Mouse (Mus musculus) C2C12 (cell line): Measurements from ENCODE around the gene Prkab1. TPM values are rescaled to one million over a fixed set of nuclear protein-coding genes. Genes with fewer than 3 reads are reported as not detected.

Experiments used
- H3K27me3 ChIP-seq: one replicate; pipeline ENCODE4 v1.6.1; 2011; ENCODE audit not compliant: control insufficient read depth, insufficient read depth, insufficient read length
- H3K36me3 ChIP-seq: one replicate; pipeline ENCODE4 v1.6.1; 2011; ENCODE audit not compliant: control insufficient read depth, insufficient read depth
- H3K4me3 ChIP-seq: one replicate; pipeline ENCODE4 v1.5.1; 2011; ENCODE audit warnings: mild to moderate bottlenecking, control low read depth; ENCODE audit not compliant: poor library complexity, insufficient read depth, severe bottlenecking
- H3K79me2 ChIP-seq: one replicate; pipeline ENCODE4 v1.6.1; 2011; ENCODE audit not compliant: control insufficient read depth, insufficient read depth
- H3K79me3 ChIP-seq: one replicate; pipeline ENCODE4 v1.6.1; 2011; ENCODE audit warnings: low read depth, control low read depth
- H3ac ChIP-seq: one replicate; pipeline ENCODE3; 2011; ENCODE audit warnings: low read depth; ENCODE audit not compliant: control insufficient read depth, insufficient read length
- CEBPB ChIP-seq: IDR thresholded peaks from one replicate; pipeline ENCODE4 v1.6.1; 2011; ENCODE audit warnings: low read depth, mild to moderate bottlenecking, control low read depth, moderate library complexity
- CTCF ChIP-seq: IDR thresholded peaks from one replicate; pipeline ENCODE4 v1.5.1; 2011; ENCODE audit not compliant: control insufficient read depth, insufficient read depth, insufficient read length
- FOSL1 ChIP-seq: IDR thresholded peaks from one replicate; pipeline ENCODE4 v1.8.0; 2011; ENCODE audit warnings: mild to moderate bottlenecking, low read length; ENCODE audit not compliant: poor library complexity, insufficient read depth, severe bottlenecking
- MAX ChIP-seq: IDR thresholded peaks from one replicate; pipeline ENCODE4 v1.6.1; 2011; ENCODE audit warnings: mild to moderate bottlenecking, control low read depth
- MYOD1 ChIP-seq: IDR thresholded peaks from one replicate; pipeline ENCODE4 v1.6.1; 2011; ENCODE audit warnings: low read depth; ENCODE audit not compliant: control insufficient read depth, insufficient read length
- MYOG ChIP-seq: IDR thresholded peaks from one replicate; pipeline ENCODE4 v1.6.1; 2011; ENCODE audit not compliant: control insufficient read depth, insufficient read length; ENCODE audit errors: extremely low read depth
- USF1 ChIP-seq: IDR thresholded peaks from one replicate; pipeline ENCODE4 v1.6.1; 2011; ENCODE audit warnings: low read depth, mild to moderate bottlenecking, control low read depth, moderate library complexity
- polyA plus RNA-seq: library from polyadenylated mRNA; unstranded; fragments of >200 nt; fragmentation: generic; extraction: Trizol; gene quantifications from one replicate; pipeline ENCODE4 v1.2.1, GENCODE M21; 2012; ENCODE audit warnings: missing spikeins

Gene Prkab1
- polyA plus RNA-seq, 1 experiment: 48.6 TPM

DNA sequence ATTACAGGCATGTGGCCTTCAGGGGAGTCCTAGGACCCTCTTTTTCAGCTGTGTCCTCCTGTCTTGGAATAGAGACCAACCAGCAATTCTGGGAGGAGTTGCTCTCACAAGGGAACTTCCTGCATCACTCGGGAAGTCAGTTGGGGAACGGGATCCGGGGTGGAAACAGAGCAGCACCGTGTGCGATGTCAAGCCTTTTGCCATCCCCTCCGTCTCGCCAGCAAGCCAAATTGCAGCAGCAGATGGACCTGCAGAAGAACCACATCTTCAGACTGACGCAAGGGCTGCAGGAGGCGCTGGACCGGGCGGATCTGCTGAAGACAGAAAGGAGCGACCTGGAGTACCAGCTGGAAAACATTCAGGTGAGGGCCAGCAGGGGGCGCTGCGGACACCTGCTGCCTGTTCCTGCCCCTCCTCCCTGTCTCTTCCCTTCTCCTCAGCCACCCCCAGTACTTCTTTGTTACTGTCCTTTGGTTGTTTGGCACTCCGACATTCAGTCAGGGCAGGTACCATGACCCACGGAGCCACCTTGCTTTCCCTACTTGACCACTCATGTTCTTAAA is 45.1 kb downstream of the Prkab1 start:
- H3K79me2 ChIP-seq: no peaks in the 10 kb centered on the region
- H3K36me3 ChIP-seq: peaks cover 45% of the 10 kb centered on the region
- TF ChIP-seq FOSL1 (no peak), CEBPB (no peak), CTCF (peak; percentile 58), MAX (no peak), MYOG (no peak)
- H3K27me3 ChIP-seq: no peaks in the 10 kb centered on the region
- H3K4me3 ChIP-seq: no peak overlapping the region
- H3ac ChIP-seq: no peak overlapping the region
- no peaks in the 10 kb centered on the region for H3K79me3 ChIP-seq

DNA sequence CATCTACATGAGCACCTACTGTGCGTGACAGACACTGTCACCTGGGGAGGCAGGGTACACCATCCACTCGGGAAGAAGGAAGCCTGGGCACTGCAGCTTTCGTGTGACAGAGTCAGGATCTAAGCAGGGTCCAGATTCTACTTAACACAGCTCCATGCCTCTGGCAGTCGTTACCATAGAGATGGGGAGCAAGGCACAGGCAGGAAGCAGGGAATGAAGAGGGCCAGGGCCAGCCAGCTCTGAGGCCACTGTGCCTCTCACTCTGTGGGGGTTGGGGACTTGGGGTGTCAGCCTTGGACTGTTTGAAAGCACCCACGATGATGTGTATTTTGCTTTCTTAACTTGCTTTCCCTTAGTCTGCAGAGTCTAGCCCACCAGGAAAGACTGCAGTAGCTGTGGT is 46.1 kb downstream of the Prkab1 start:
- Histone ChIP-seq H3K36me3 (peaks cover 38% of the 10 kb centered on the region), H3K79me3 (no peaks in the 10 kb centered on the region), H3K27me3 (no peaks in the 10 kb centered on the region), H3K79me2 (no peaks in the 10 kb centered on the region), H3ac (no peak overlapping the region), H3K4me3 (no peak overlapping the region)
- TF ChIP-seq CEBPB: no peak
- TF ChIP-seq CTCF: no peak
- TF ChIP-seq MAX: no peak
- TF ChIP-seq FOSL1: no peak
- TF ChIP-seq MYOG: no peak
- no peak for TF ChIP-seq USF1
- no peak for TF ChIP-seq MYOD1

GRCm38 (mm10) chr5:115977757-115978156 is 46.6 kb downstream of the Prkab1 start:
- Histone ChIP-seq H3K79me3 (no peaks in the 10 kb centered on the region), H3K27me3 (no peaks in the 10 kb centered on the region), H3K36me3 (peaks cover 39% of the 10 kb centered on the region), H3ac (no peak overlapping the region), H3K4me3 (no peak overlapping the region), H3K79me2 (no peaks in the 10 kb centered on the region)
- TF ChIP-seq FOSL1: no peak
- TF ChIP-seq MYOD1: no peak
- TF ChIP-seq USF1: no peak

DNA sequence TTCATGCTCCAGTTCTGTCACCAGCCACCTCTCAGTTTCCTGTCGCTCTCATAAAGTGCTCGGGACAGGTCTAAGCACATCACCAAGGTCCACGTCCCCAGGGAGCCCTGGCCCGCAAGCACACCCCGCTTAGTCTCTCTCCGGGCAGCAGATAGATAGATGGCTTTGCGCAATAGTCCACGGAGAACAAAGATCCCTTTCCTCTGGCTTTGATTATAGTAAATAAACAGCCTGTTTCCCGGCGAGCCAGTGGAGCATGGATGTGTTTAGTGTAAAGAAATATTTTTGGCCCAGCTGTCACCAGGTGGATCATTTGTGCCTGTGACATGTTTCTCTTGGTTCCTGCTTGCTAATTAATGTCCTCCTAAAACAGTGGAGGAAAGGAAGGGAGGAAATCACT is 47.0 kb downstream of the Prkab1 start:
- no peak overlapping the region for H3K4me3 ChIP-seq
- H3K79me2 ChIP-seq: no peaks in the 10 kb centered on the region
- no peaks in the 10 kb centered on the region for H3K27me3 ChIP-seq
- no peaks in the 10 kb centered on the region for H3K79me3 ChIP-seq
- TF ChIP-seq CTCF: no peak
- TF ChIP-seq MYOG: no peak
- TF ChIP-seq USF1: no peak
- no peak for TF ChIP-seq MYOD1
- no peak for TF ChIP-seq FOSL1
- no peak for TF ChIP-seq CEBPB
- TF ChIP-seq MAX: no peak
- peaks cover 37% of the 10 kb centered on the region for H3K36me3 ChIP-seq
- no peak overlapping the region for H3ac ChIP-seq

DNA sequence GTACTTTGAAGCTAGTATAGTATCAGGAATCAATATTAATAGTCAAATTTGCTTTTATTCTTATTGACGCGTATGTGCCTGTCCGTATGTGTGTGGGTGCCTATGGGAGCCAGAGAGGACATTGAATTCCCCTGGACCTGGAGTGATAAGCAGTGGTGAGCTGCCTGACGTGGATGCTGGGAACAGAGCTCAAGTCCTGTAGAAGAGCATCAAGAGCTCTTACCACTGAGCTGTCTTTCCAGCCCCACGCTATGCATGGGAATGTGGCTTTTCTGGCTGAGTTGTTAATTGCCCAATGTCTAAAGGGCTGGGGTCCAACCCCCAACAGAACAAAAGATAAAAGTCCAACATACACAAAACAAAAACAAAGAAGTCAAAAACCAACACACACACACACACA is 47.9 kb downstream of the Prkab1 start:
- TF ChIP-seq MYOD1 (no peak), FOSL1 (no peak), MAX (no peak), MYOG (no peak), CTCF (no peak), CEBPB (no peak), USF1 (no peak)
- Histone ChIP-seq H3K79me2 (no peaks in the 10 kb centered on the region), H3K36me3 (peaks cover 37% of the 10 kb centered on the region), H3ac (no peak overlapping the region), H3K27me3 (no peaks in the 10 kb centered on the region), H3K4me3 (no peak overlapping the region), H3K79me3 (no peaks in the 10 kb centered on the region)

DNA sequence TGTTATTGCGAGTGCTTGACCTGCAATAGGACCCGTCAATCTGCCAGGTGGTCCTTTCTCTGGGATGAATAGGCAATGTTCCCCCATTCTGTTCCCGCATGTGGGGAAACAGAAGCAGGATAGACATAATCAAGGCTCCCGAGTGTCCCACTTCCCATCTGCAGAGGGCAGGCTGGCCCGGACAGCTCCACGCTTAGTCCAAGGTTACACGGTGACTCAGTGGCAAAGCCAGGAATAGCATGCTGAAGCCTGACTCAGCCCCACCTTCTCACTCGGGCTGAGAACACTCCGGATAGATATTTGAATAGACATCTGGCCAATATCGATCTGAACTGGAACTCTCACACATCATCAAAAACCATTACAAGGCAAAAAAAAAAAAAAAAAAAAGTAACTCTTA is 48.6 kb downstream of the Prkab1 start:
- no peaks in the 10 kb centered on the region for H3K27me3 ChIP-seq
- peaks cover 41% of the 10 kb centered on the region for H3K36me3 ChIP-seq
- no peaks in the 10 kb centered on the region for H3K79me3 ChIP-seq
- no peak overlapping the region for H3ac ChIP-seq
- H3K79me2 ChIP-seq: no peaks in the 10 kb centered on the region
- TF ChIP-seq MYOD1 (no peak), FOSL1 (no peak), CTCF (no peak)
- no peak overlapping the region for H3K4me3 ChIP-seq
